Mouse (Mus musculus): ENCODE results near the gene Cdca5. TPM values are rescaled to one million over a fixed set of nuclear protein-coding genes. Genes with fewer than 3 reads are reported as not detected.
"Not testable (repeated sequence)": the region's sequence is repeated elsewhere in the genome, so short reads cannot be mapped to it uniquely, and the experiment has no call there.

Cdca5 gene
- polyA plus RNA-seq, 1 experiment: 33.0 TPM

- H3K4me3 ChIP-seq (ENCODE audit: insufficient read depth, poor library complexity, severe bottlenecking): no peak overlapping the region
- no peak overlapping the region for H3ac ChIP-seq (ENCODE audit: control insufficient read depth, insufficient read length, low read depth)
- peaks cover under 1% of the 10 kb centered on the region for H3K79me3 ChIP-seq (ENCODE audit: low read depth)
- TF ChIP-seq MAX (IDR thresholded peaks at IDR 0.05): no peak
- TF ChIP-seq CTCF (IDR thresholded peaks at IDR 0.05; ENCODE audit: control insufficient read depth, insufficient read depth, insufficient read length): no peak
- no peak for TF ChIP-seq MYOD1 (IDR thresholded peaks at IDR 0.05; ENCODE audit: control insufficient read depth, insufficient read length, low read depth)
- no peak for TF ChIP-seq FOSL1 (IDR thresholded peaks at IDR 0.05; ENCODE audit: insufficient read depth, low read length, poor library complexity, severe bottlenecking)
- no peak for TF ChIP-seq MYOG (IDR thresholded peaks at IDR 0.05; ENCODE audit: control insufficient read depth, extremely low read depth, insufficient read length)
- no peak for TF ChIP-seq USF1 (IDR thresholded peaks at IDR 0.05; ENCODE audit: low read depth)
- no peak for TF ChIP-seq CEBPB (IDR thresholded peaks at IDR 0.05; ENCODE audit: low read depth)
- H3K36me3 ChIP-seq (ENCODE audit: control insufficient read depth, insufficient read depth): no peaks in the 10 kb centered on the region
- no peaks in the 10 kb centered on the region for H3K27me3 ChIP-seq (ENCODE audit: control insufficient read depth, insufficient read depth, insufficient read length)
- H3K79me2 ChIP-seq (ENCODE audit: control insufficient read depth, insufficient read depth): peaks cover 4% of the 10 kb centered on the region
Observed at GRCm38 (mm10) chr19:6042293-6042692, 42.5 kb upstream of the Cdca5 start.

- not testable (repeated sequence) for H3K27me3 ChIP-seq (ENCODE audit: control insufficient read depth, insufficient read depth, insufficient read length); H3ac ChIP-seq (ENCODE audit: control insufficient read depth, insufficient read length, low read depth); H3K4me3 ChIP-seq (ENCODE audit: insufficient read depth, poor library complexity, severe bottlenecking); H3K36me3 ChIP-seq (ENCODE audit: control insufficient read depth, insufficient read depth)
- H3K79me3 ChIP-seq (ENCODE audit: low read depth): peaks cover 12% of the 10 kb centered on the region
- peaks cover 20% of the 10 kb centered on the region for H3K79me2 ChIP-seq (ENCODE audit: control insufficient read depth, insufficient read depth)
Observed at GRCm38 (mm10) chr19:6044102-6044501, 40.7 kb upstream of the Cdca5 start.

DNA sequence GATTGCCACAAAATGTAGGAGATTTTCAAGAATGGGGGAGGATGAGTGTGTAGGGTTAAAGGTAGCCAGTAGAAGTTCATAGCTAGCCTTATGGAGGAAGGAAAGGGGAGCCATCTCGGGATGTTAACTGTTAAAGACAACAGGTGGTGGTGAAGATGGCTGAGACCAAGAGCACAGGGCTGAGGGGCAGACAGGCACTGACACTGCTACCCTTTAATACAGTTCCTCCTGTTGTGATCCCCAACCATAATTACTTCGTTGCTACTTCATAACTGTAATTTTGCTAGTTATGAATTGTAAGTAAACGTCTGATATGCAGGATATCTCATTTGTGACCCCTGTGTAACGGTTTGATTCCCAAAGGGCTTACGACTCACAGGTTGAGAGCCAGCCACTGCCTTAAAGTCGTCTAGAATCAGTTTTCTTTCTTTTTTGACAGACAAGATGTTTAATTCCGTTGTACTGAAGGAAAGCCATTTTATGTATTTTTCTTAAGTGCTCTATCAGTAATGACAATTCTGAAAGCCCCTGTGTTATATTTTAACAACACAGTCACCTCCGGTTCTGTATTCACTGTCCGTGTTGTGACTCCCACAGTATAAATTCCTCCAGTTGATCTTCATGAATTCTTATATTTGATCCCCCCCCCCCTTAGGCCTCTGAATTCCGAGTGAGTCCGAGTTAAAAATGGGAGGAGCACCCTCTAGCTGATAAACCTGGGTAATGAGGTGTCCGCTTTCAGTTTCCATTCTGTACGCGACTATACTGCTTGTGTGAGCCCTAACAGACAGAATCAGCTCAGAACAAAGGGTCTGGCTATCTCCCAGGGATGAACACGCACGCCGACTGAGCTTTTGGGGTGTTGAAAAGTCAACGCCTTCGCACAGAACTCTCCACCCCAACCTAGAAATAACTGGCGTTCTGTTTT lies 39.2 kb upstream of the Cdca5 start:
- H3ac ChIP-seq (ENCODE audit: control insufficient read depth, insufficient read length, low read depth): peak overlapping the region; percentile 58
- H3K79me3 ChIP-seq (ENCODE audit: low read depth): peaks cover 14% of the 10 kb centered on the region
- peak overlapping the region; percentile 87 for H3K4me3 ChIP-seq (ENCODE audit: insufficient read depth, poor library complexity, severe bottlenecking)
- H3K27me3 ChIP-seq (ENCODE audit: control insufficient read depth, insufficient read depth, insufficient read length): no peaks in the 10 kb centered on the region
- TF ChIP-seq CTCF (IDR thresholded peaks at IDR 0.05; ENCODE audit: control insufficient read depth, insufficient read depth, insufficient read length) (no peak), USF1 (IDR thresholded peaks at IDR 0.05; ENCODE audit: low read depth) (no peak), MYOD1 (IDR thresholded peaks at IDR 0.05; ENCODE audit: control insufficient read depth, insufficient read length, low read depth) (no peak), FOSL1 (IDR thresholded peaks at IDR 0.05; ENCODE audit: insufficient read depth, low read length, poor library complexity, severe bottlenecking) (no peak), MAX (IDR thresholded peaks at IDR 0.05) (no peak), MYOG (IDR thresholded peaks at IDR 0.05; ENCODE audit: control insufficient read depth, extremely low read depth, insufficient read length) (no peak), CEBPB (IDR thresholded peaks at IDR 0.05; ENCODE audit: low read depth) (no peak)
- peaks cover 25% of the 10 kb centered on the region for H3K36me3 ChIP-seq (ENCODE audit: control insufficient read depth, insufficient read depth)
- peaks cover 20% of the 10 kb centered on the region for H3K79me2 ChIP-seq (ENCODE audit: control insufficient read depth, insufficient read depth)

DNA sequence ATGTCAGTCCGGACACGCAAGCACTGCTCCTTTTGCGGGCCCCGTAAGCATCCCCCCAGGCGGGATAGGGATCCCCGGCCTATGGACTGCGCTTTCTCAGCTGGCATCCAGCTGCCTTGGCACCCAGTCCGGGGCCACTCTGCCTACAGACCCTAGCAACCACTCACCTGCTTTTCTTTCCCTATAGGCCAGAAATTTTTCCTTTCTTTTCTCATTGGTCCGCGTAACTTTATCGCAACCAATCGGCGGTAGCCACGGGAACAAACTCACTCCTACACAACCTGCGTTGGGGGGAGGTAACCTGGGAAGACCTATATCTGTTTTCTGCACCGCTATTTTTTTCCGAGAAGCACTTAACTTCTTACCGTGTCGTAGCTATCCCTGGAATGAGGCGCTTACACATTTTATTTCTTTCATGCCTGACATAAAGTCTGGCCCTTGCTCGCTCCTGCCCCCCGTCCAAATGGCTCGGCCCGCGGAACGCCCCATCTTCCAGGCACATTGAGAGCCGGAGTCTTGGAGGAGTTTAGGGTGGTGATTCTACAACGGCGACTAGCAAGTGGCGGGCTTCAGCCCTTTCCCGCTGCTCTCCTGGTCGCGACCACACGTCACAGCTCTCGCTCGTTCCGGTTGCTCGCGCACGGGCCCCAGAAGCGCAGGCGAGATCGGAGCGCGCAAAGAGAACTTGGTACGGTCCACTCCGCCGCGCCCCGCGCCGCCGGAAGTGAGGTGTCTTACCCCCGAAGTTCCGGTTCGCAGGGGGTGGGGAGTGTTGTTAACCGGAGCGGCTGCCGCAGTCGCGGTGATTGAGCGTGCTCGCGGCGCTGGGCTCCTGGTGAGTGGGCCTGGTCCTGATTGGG lies 38.3 kb upstream of the Cdca5 start, which contains the start of gene Syvn1:
Syvn1 (plus strand) TSS at position 283 of the 860 bp plus-strand sequence.
- H3K79me2 ChIP-seq (ENCODE audit: control insufficient read depth, insufficient read depth): peaks cover 20% of the 10 kb centered on the region
- no peak for TF ChIP-seq CTCF (IDR thresholded peaks at IDR 0.05; ENCODE audit: control insufficient read depth, insufficient read depth, insufficient read length)
- TF ChIP-seq MYOG (IDR thresholded peaks at IDR 0.05; ENCODE audit: control insufficient read depth, extremely low read depth, insufficient read length): no peak
- H3K27me3 ChIP-seq (ENCODE audit: control insufficient read depth, insufficient read depth, insufficient read length): no peaks in the 10 kb centered on the region
- H3ac ChIP-seq (ENCODE audit: control insufficient read depth, insufficient read length, low read depth): peak within 1 kb of the TSS; percentile 96
- peak within 1 kb of the TSS; percentile 87 for H3K4me3 ChIP-seq (ENCODE audit: insufficient read depth, poor library complexity, severe bottlenecking)
- H3K79me3 ChIP-seq (ENCODE audit: low read depth): peaks cover 14% of the 10 kb centered on the region
- peaks cover 33% of the 10 kb centered on the region for H3K36me3 ChIP-seq (ENCODE audit: control insufficient read depth, insufficient read depth)

GRCm38 (mm10) chr19:6047154-6047898 lies 37.5 kb upstream of the Cdca5 start:
- peak overlapping the region; percentile 96 for H3ac ChIP-seq (ENCODE audit: control insufficient read depth, insufficient read length, low read depth)
- peaks cover 14% of the 10 kb centered on the region for H3K79me3 ChIP-seq (ENCODE audit: low read depth)
- H3K27me3 ChIP-seq (ENCODE audit: control insufficient read depth, insufficient read depth, insufficient read length): no peaks in the 10 kb centered on the region
- peak overlapping the region; percentile 87 for H3K4me3 ChIP-seq (ENCODE audit: insufficient read depth, poor library complexity, severe bottlenecking)
- peaks cover 41% of the 10 kb centered on the region for H3K36me3 ChIP-seq (ENCODE audit: control insufficient read depth, insufficient read depth)
- TF ChIP-seq USF1 (IDR thresholded peaks at IDR 0.05; ENCODE audit: low read depth) (no peak), MYOD1 (IDR thresholded peaks at IDR 0.05; ENCODE audit: control insufficient read depth, insufficient read length, low read depth) (no peak), FOSL1 (IDR thresholded peaks at IDR 0.05; ENCODE audit: insufficient read depth, low read length, poor library complexity, severe bottlenecking) (no peak), MAX (IDR thresholded peaks at IDR 0.05) (no peak), MYOG (IDR thresholded peaks at IDR 0.05; ENCODE audit: control insufficient read depth, extremely low read depth, insufficient read length) (no peak), CEBPB (IDR thresholded peaks at IDR 0.05; ENCODE audit: low read depth) (no peak), CTCF (IDR thresholded peaks at IDR 0.05; ENCODE audit: control insufficient read depth, insufficient read depth, insufficient read length) (no peak)
- H3K79me2 ChIP-seq (ENCODE audit: control insufficient read depth, insufficient read depth): peaks cover 20% of the 10 kb centered on the region

All from C2C12 (cell line).